In genomic region chr6:18305130-18305529, GRCm38 (mm10) we compare ENCODE assay signal across 31 mouse cellular contexts.
"Had no signal": no experiment of that assay in that cellular context is flagged by ENCODE, and none has a peak within 500 bp of the region (broad histone marks: within the 10 kb centered on the region; RNA-seq: fewer than 3 reads in every experiment).

No protein-coding gene starts in this region.

- H3K9ac ChIP-seq: limb, embryonic 12.5 days; limb, embryonic 13.5 days; limb, embryonic 15.5 days; liver, embryonic 12.5 days; liver, embryonic 13.5 days; liver, embryonic 14.5 days; liver, embryonic 15.5 days; liver, postnatal 0 days; lung, embryonic 14.5 days; lung, embryonic 15.5 days; midbrain, embryonic 12.5 days; midbrain, embryonic 13.5 days; midbrain, embryonic 15.5 days had no signal

- H3K4me2 ChIP-seq: limb, embryonic 12.5 days; limb, embryonic 13.5 days; limb, embryonic 15.5 days; liver, embryonic 11.5 days; liver, embryonic 12.5 days; liver, embryonic 13.5 days; liver, embryonic 15.5 days; lung, embryonic 14.5 days; lung, embryonic 15.5 days; midbrain, embryonic 11.5 days; midbrain, embryonic 12.5 days; midbrain, embryonic 13.5 days; midbrain, embryonic 15.5 days had no signal

- H3K4me3 ChIP-seq: limb, embryonic 10.5 days; limb, embryonic 12.5 days; limb, embryonic 13.5 days; limb, embryonic 15.5 days; liver, embryonic 12.5 days; liver, embryonic 13.5 days; liver, embryonic 15.5 days; lung, embryonic 15.5 days; megakaryocyte, embryonic 14.5 days; midbrain, embryonic 10.5 days; midbrain, embryonic 12.5 days; midbrain, embryonic 13.5 days; midbrain, embryonic 15.5 days; myocyte had no signal

- H3K4me1 ChIP-seq: limb, embryonic 15.5 days; liver, embryonic 15.5 days; megakaryocyte, embryonic 14.5 days; midbrain, embryonic 10.5 days; midbrain, embryonic 12.5 days; midbrain, embryonic 13.5 days; midbrain, embryonic 15.5 days had no signal

- DNase-seq: left cerebral cortex, postnatal 4 days; liver; liver, embryonic 13.5 days; liver, postnatal 0 days; lung, adult 18-20 months; lung, adult 2 months; lung, embryonic 14.5 days; lung, postnatal 10 days; lung, postnatal 14 days; lung, postnatal 36 days; lung, postnatal 4 days; midbrain, embryonic 14.5 days had no signal

- H3K27me3 ChIP-seq: limb, embryonic 12.5 days; limb, embryonic 13.5 days; limb, embryonic 15.5 days; liver, embryonic 12.5 days; liver, embryonic 13.5 days; liver, embryonic 15.5 days; lung, embryonic 15.5 days; megakaryocyte, embryonic 14.5 days; midbrain, embryonic 12.5 days; midbrain, embryonic 13.5 days; midbrain, embryonic 15.5 days had no signal

- H3K36me3 ChIP-seq: limb, embryonic 10.5 days; limb, embryonic 12.5 days; limb, embryonic 13.5 days; limb, embryonic 15.5 days; liver, embryonic 12.5 days; liver, embryonic 13.5 days; liver, embryonic 15.5 days; lung, embryonic 15.5 days; midbrain, embryonic 10.5 days; midbrain, embryonic 12.5 days; midbrain, embryonic 13.5 days; midbrain, embryonic 15.5 days had no signal

- H3K27ac ChIP-seq: limb, embryonic 10.5 days; limb, embryonic 12.5 days; limb, embryonic 13.5 days; limb, embryonic 15.5 days; liver, embryonic 12.5 days; liver, embryonic 13.5 days; liver, embryonic 14.5 days; liver, embryonic 15.5 days; lung, embryonic 15.5 days; macrophage; midbrain, embryonic 10.5 days; midbrain, embryonic 12.5 days; midbrain, embryonic 13.5 days; midbrain, embryonic 15.5 days had no signal

- ATAC-seq: liver, embryonic 12.5 days; liver, postnatal 0 days; lung, postnatal 0 days; midbrain, embryonic 13.5 days; midbrain, embryonic 15.5 days; midbrain, embryonic 16.5 days had no signal

- H3K9me3 ChIP-seq: limb, embryonic 10.5 days; limb, embryonic 12.5 days; limb, embryonic 13.5 days; limb, embryonic 15.5 days; liver, embryonic 12.5 days; liver, embryonic 13.5 days; liver, embryonic 15.5 days; lung, embryonic 15.5 days; megakaryocyte, embryonic 14.5 days; midbrain, embryonic 10.5 days; midbrain, embryonic 12.5 days; midbrain, embryonic 13.5 days; midbrain, embryonic 15.5 days had no signal
